Mouse (Mus musculus) skeletal muscle tissue, adult 2 months (tissue): ENCODE measurements at regions not wholly inside any gene's neighbourhood (a gene's known extent, or its start where the extent isn't known, plus 50 kb on each side); places are given as distances from the start of the nearest gene placed in this dataset.
"Not testable (repeated sequence)": the region's sequence is repeated elsewhere in the genome, so short reads cannot be mapped to it uniquely, and the experiment has no call there.

ENCODE experiments used
- DNase-seq: peaks from one replicate; pipeline ENCODE4 v3.0.0-alpha.2; 2012; ENCODE audit warnings: low read depth, low spot score

- DNase-seq: peak; percentile 54
Measured at GRCm38 (mm10) chr11:94882687-94883383, 53.2 kb upstream of the Col1a1 start.

- peak; percentile 49 for DNase-seq
Measured at GRCm38 (mm10) chr11:94881982-94882686, 53.9 kb upstream of the Col1a1 start.

GRCm38 (mm10) chr11:94880896-94881840 lies 54.9 kb upstream of the Col1a1 start:
- peak; percentile 26 for DNase-seq

GRCm38 (mm10) chr11:94876707-94877106 lies 59.3 kb upstream of the Col1a1 start:
- DNase-seq: no peak

GRCm38 (mm10) chr11:94875026-94875425 lies 61.0 kb upstream of the Col1a1 start:
- no peak for DNase-seq

- peak; percentile 64 for DNase-seq
Measured at GRCm38 (mm10) chr11:94874155-94874561, 61.9 kb upstream of the Col1a1 start.

GRCm38 (mm10) chr11:94873693-94874092 lies 62.3 kb upstream of the Col1a1 start:
- peak; percentile 32 for DNase-seq

- peak; percentile 89 for DNase-seq
Measured at GRCm38 (mm10) chr11:94872921-94873320, 63.1 kb upstream of the Col1a1 start.

GRCm38 (mm10) chr11:94870341-94870740 lies 65.7 kb upstream of the Col1a1 start:
- peak; percentile 34 for DNase-seq

GRCm38 (mm10) chr11:94869866-94870265 lies 66.2 kb upstream of the Col1a1 start:
- not testable (repeated sequence) for DNase-seq

- DNase-seq: no peak
Measured at GRCm38 (mm10) chr11:94866176-94866967, 69.7 kb upstream of the Col1a1 start.

- DNase-seq: no peak
Measured at GRCm38 (mm10) chr11:94850129-94850528, 67.6 kb upstream of the Tmem92 start.

- DNase-seq: no peak
Measured at GRCm38 (mm10) chr11:94839133-94839532, 56.6 kb upstream of the Tmem92 start.

- DNase-seq: no peak
Measured at GRCm38 (mm10) chr11:94838140-94838539, 55.6 kb upstream of the Tmem92 start.

- no peak for DNase-seq
Measured at GRCm38 (mm10) chr11:94836347-94836746, 53.8 kb upstream of the Tmem92 start.

- DNase-seq: peak; percentile 10
Measured at GRCm38 (mm10) chr11:94832246-94832985, 49.9 kb upstream of the Tmem92 start.
